9 mouse cellular contexts compared by ENCODE assay signal in the genomic region with DNA sequence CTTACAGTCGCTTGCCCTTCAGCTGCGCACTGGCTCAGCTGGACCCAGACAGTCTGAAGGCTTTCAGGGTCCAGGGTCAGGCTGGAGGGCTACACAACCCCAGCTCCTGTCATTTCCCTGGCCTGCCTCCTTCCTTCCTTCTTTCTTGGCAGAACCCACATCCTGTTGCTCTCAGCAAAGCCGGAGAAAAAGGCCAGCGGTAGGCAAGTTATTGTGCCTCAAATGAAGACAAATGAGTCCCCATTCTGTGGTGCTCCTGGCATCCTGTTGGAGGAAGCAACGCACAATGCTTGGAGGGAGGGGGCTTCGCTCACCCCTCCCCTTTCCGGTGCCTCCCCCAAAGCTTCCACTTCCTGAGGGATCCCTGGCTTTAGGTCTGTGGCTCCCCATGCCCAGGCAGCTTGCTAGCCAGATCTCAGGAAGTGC.
DNase-seq lines count a peak whose midpoint lies in the region; ATAC-seq and TF ChIP-seq lines count a peak whose summit lies in the region.
"Had no signal": no experiment of that assay in that cellular context is flagged by ENCODE, and none has a peak within 500 bp of the region (broad histone marks: within the 10 kb centered on the region; RNA-seq: fewer than 3 reads in every experiment).

No protein-coding gene starts in this region.

- no peaks in the 10 kb centered on the region for H3K36me3 ChIP-seq in intestine, embryonic 16.5 days (ENCODE audit: control insufficient read depth, insufficient read depth, low read length)
- no peaks in the 10 kb centered on the region for H3K36me3 ChIP-seq in liver, postnatal 0 days (replicated peaks; ENCODE audit: insufficient read depth, low read length)

- H3K4me1 ChIP-seq in intestine, embryonic 16.5 days (ENCODE audit: control insufficient read depth, insufficient read depth, low read length), result 0 out of 2 replicates have a peak, but pooled peaks cover 3% of the 10 kb centered on the region
- H3K4me1 ChIP-seq in liver, postnatal 0 days (ENCODE audit: insufficient read depth), result peaks cover 7% of the 10 kb centered on the region

- H3K4me2 ChIP-seq in intestine, embryonic 16.5 days (ENCODE audit: low read depth, low read length), result no peak overlapping the region
- no peak overlapping the region for H3K4me2 ChIP-seq in liver, postnatal 0 days (ENCODE audit: low read depth, low read length)

- TF ChIP-seq POLR2A in brain, embryonic 14.5 days (IDR thresholded peaks at IDR 0.05; ENCODE audit: borderline replicate concordance, extremely low read depth, insufficient read depth, insufficient read length, poor library complexity, severe bottlenecking), result no peak

- peak; percentile 39; the same call in 1 of the 2 replicates for TF ChIP-seq EP300 in liver, postnatal 0 days (IDR thresholded peaks at IDR 0.05; ENCODE audit: low read depth)

- TF ChIP-seq CTCF in brain, embryonic 14.5 days (IDR thresholded peaks at IDR 0.05; ENCODE audit: borderline replicate concordance, extremely low read depth, insufficient read depth, insufficient read length), result no peak
- no peak for TF ChIP-seq CTCF in liver, postnatal 0 days (IDR thresholded peaks at IDR 0.05; ENCODE audit: low read depth)

- peak; percentile 7 for DNase-seq in gastrocnemius, adult 18-20 months (ENCODE audit: low spot score)
- DNase-seq in gastrocnemius, postnatal 4 days (ENCODE audit: low spot score in 2 of 2), result no peak
- peak; percentile 59 for DNase-seq in brain, embryonic 14.5 days (ENCODE audit: low read depth)
- peak; percentile 65 to 80 for DNase-seq in heart, adult 9 months (ENCODE audit: low spot score in 2 of 2)
- DNase-seq in liver, postnatal 0 days, result peak; percentile 28
- DNase-seq in spleen, postnatal 36 days (ENCODE audit: low spot score in 2 of 2), result peak; percentile 10 to 26
- no peak for DNase-seq in right cerebral cortex, postnatal 25 days

- no peak overlapping the region for H3K4me3 ChIP-seq in intestine, embryonic 16.5 days (ENCODE audit: low read length)
- H3K4me3 ChIP-seq in liver, postnatal 0 days (ENCODE audit: low read depth, low read length), result no peak overlapping the region

- H3K9ac ChIP-seq in intestine, embryonic 16.5 days (ENCODE audit: low read depth, low read length), result 0 out of 2 replicates have a peak overlapping the region, but pooled peaks have one; percentile 27
- no peak overlapping the region for H3K9ac ChIP-seq in liver, postnatal 0 days (replicated peaks)

- 46% methylated on average over 7 of the region's 7 CpGs for WGBS in intestine, embryonic 16.5 days
- whole genome bisulfite sequencing in liver, postnatal 0 days (ENCODE audit: insufficient replicate concordance), result 21% methylated on average over 7 of the region's 7 CpGs

- H3K9me3 ChIP-seq in intestine, embryonic 16.5 days (ENCODE audit: control insufficient read depth, low read length), result no peaks in the 10 kb centered on the region
- no peaks in the 10 kb centered on the region for H3K9me3 ChIP-seq in liver, postnatal 0 days (ENCODE audit: low read length)

- no peaks in the 10 kb centered on the region for H3K27me3 ChIP-seq in intestine, embryonic 16.5 days (replicated peaks; ENCODE audit: control insufficient read depth, insufficient read depth, low read length)
- H3K27me3 ChIP-seq in liver, postnatal 0 days (ENCODE audit: insufficient read depth, low read length), result no peaks in the 10 kb centered on the region
- H3K27me3 ChIP-seq: CH12.LX had no signal

- ATAC-seq in intestine, embryonic 16.5 days, result peak; percentile 76
- peak; percentile 64 for ATAC-seq in liver, postnatal 0 days

- peak overlapping the region; percentile 56 for H3K27ac ChIP-seq in intestine, embryonic 16.5 days (ENCODE audit: low read length)
- H3K27ac ChIP-seq in liver, postnatal 0 days (ENCODE audit: low read depth), result peak overlapping the region; percentile 62

Comparison
In these comparisons a context has a peak if more than half of its experiments do, and no peak if none do; other contexts are left out.
1. DNase-seq: peak in gastrocnemius, adult 18-20 months (single experiment), brain, embryonic 14.5 days (single experiment), heart, adult 9 months (2 of 2), liver, postnatal 0 days (single experiment) and spleen, postnatal 36 days (2 of 2); none in gastrocnemius, postnatal 4 days (0 of 2) and right cerebral cortex, postnatal 25 days (single experiment).